Mouse (Mus musculus): ENCODE results near the gene Fgfr2. TPM values are rescaled to one million over a fixed set of nuclear protein-coding genes. Genes with fewer than 3 reads are reported as not detected.

The Fgfr2 gene
- total RNA-seq, 2 experiments from 2014 or later = 190 to 480 TPM

DNA sequence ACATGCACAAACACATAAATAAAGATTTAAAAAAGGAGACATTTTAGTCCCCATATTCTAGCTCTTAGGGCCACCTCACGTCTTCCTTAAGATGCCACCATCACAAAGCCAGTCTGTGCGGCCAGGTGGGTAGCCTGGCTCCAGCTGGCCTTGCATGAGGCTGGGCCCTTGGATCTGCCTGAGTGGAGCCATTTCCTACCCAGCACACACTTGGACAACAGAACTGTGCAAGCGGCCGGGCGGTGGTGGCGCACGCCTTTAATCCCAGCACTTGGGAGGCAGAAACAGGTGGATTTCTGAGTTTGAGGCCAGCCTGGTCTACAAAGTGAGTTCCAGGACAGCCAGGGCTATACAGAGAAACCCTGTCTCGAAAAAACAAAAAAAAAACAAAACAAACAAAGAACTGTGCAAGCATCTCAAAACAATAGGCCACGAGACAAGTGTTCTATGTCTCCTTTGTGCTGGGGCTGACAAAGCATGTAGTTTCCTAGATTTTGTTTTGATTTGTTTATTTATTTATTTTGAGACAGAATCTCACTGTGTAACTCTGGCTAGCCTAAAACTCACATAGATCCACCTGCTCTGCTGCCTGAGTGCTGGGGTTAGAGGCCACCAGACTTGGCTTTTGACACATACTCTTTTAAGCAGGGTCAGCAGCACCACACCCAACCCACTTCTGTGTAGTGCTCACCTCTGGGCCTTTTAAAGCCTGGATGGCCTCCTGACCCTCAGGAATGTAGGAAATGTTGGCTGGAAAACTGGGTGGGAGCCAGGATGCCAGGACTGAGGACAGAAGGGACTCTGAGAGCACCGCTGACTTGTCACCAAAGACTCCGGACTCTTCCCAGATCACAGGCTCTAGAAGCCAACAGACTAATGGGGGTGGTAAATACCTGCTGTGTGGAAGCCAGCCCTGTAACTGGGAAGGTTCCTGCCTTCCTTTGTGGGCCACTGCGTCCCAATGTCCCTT lies 400.5 kb downstream of the Fgfr2 start:
- no peak for DNase-seq

DNA sequence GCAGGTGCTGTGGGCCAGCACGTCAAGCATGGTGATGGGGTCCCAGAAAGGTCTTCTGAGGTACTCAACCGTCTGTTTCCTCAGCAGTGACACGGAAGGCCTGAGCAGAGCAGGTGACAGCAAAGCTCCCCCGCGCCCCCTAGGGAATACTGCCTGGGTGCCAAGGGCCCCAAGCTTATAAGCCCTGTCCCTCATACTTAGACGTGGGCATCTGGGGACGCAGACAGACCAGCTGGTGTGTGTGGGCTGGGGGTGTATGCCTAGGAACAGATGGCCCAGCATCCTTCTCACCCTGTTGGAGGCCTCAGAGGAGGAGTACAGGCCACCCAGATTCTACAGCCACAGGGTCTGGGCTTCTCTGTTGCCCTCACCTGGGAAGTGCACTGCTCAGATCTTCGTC lies 402.6 kb downstream of the Fgfr2 start:
- DNase-seq = no peak

DNA sequence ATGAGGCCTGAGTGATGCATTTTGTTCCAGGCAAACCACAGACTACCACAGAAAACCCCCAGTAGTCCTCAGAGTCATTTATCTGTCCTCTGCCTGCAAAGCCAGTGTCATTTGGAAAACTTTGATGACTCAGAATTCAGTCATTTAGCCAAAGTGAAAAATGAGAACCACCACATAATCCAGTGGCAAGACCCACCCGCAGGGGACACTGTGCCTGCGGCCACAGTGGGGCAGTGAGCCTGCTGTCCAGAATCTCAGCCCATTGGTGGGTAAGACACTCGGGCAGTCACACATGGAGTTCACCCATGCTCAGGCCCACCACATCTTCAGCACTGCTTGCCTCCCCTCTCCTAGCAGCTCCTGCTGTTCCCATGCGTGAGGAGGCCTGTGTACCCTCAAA lies 403.6 kb downstream of the Fgfr2 start:
- peak in 1 of 2 experiments; percentile 60 for DNase-seq

DNA sequence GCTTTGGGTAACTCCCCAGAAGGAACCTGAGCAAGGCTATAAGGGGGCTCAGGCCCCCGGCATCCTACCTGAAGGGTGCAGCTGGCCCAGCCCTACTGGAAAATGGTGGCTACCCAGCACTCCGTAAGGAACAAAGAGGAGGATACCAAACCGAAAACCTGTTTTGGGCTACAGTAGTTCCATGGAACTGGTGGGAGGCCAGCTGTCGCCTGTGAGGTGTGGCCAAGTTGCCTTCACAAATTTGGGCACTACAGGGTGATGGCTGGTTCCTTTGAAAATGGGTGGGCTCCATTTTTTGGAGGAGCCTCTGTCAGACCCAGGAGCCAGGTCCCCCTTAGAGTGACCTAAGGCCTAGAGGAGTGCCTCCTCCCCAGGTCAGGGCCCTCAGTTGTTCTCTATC lies 407.9 kb downstream of the Fgfr2 start:
- DNase-seq = no peak

DNA sequence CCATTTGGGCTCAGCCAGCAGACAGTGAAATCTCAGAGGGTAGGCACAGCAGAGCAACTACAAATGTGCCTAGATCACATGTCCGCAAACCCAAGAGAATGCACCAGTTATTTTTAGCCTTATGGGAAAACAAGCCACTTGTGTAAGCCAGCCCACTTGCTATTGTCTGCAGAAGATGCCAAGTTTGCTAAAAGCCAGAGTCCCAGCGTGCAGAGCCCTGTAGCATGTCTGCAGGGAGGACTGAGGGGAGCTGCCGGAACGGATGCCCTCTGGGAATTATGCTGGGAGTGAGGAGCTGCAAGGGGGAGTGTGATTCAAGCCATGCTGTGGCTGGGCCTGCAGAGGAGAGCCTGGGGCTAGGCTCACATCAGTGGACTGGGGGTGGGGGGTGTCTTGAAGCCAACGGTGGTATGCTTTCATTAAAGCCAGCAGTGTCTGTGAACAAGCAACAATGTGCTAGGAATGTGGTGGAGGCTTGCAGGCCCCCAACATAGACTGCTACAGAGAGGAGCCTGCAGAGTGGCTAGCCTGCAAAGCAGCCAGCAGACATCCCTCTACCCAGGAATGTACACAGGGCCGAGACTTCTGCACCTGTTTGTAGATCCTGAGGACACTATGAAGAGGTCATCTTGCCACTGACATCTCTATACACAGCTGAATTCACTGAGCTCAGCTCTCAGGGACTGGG lies 408.8 kb downstream of the Fgfr2 start:
- DNase-seq = peak; percentile 45 to 67

DNA sequence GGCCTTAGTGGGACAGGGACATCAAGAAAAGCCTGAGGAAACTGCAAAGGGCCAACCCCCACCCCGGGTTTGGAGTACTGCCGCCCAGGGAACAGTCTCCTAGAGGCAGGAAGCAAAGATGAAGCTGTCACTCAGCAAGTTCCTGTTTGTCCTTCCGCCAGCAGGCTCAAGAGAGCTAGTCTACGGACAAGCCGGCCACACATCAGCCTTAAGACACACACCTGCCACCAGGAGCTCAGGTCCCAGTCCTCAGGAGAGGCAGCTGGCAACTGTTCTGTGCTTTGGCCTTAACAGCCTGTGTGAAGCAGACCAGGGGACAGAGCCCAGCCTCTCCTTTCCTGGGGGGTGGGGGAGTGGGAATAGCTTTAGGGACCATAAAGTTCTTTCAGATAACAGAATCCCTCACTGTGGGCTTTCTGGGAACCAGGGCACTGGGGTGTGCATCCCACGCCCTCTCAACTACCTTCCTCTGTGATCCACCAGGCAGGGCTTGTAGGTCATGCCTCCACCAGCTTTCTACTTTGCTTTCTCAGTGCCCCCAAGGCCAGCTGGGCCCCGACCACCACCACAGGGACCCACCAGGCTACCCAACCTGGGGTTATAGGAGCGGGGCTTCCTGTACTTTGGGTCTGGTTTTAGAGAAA lies 409.5 kb downstream of the Fgfr2 start:
- DNase-seq = peak; percentile 45 to 71

DNA sequence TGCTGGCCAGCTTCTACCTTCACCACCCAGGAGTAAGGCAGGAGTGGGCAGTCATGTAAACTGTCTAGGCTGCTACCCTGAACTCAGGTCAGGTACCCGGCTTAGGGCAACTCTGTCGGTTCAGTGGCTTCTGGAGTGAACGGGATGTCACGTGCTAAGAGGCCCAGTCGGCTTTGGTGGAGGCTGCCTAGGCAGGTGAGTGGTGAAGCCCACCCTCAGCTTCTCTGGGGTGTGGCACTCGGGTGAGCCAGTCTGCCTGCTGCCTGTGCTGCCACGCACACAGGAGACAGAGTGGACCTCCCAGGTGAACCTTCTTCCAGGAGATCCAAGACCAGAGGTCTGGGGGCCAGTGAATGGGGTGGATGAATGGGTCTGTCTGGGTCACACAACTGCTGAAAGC lies 410.2 kb downstream of the Fgfr2 start:
- no peak for DNase-seq

DNA sequence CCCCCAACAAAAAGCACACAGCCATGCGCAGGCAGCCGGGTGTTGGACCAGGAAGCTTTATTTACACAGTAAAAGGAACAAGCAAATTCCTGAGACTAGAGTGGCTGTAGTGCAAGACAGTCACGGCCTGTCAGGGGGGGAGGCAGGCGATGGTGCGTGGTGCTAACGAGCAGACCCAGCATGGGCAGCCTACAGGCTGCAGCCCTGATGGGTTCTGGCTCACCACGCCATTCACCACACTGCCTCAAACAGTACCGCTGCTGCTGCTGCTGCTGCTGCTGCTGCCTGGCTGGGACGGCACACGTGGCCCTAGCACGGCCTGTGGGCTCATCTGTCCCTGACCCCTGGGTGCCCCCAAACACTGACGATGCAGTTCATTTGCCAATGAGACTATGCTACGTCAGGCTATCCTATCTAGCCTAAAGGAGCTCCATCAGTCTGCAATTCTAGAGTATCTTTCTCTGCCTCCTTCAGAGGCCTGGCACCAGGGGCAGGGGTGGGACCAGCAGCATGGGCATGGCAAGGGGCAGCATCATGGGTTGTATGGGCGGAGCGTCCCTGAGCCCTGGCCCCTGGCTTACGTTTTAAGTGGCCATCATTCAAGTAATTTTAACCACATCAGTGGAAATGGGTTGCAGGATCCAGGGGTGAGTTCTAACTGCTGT lies 411.0 kb downstream of the Fgfr2 start:
- peak; percentile 41 to 55 for DNase-seq

DNA sequence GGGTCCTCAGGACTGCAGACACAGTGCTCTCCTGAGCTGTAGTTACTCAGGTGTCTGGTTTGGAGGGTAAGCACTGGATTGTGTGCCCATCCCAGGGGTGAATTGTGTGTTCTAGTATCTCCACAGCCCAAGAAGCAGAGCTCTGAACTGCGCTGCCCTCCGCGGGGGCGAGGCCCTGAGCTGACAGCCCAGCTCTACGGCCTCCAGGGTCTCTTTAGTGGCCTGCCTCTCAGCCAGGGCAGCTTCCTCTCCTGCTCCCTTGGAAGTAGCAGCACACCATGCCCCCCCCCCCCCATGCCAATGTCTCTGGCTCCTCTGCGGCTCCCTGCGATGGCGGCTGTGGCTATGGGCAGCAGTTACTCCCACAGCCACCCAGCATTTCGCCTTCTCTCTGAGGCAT lies 411.6 kb downstream of the Fgfr2 start:
- DNase-seq = no peak

DNA sequence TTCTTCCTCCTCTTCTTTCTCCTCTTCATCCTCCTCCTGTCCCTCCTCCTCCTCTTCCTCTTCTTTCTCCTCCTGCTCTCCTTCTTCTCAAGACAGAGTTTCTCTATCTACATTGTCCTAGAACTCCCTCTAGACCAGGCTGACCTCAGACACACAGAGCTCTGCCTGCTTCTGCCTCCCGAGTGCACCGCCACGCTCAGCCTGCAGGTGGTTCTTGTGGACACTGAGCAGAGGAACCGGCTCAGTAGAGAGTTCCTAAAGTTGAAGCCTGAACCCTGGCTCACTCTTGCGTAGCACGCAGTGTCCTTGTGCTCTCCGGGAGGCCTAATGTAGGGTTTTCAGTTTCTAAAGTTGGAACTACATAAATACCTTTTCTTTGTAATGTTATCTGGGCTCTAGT lies 418.0 kb downstream of the Fgfr2 start:
- peak in 1 of 2 experiments; percentile 58 for DNase-seq

DNA sequence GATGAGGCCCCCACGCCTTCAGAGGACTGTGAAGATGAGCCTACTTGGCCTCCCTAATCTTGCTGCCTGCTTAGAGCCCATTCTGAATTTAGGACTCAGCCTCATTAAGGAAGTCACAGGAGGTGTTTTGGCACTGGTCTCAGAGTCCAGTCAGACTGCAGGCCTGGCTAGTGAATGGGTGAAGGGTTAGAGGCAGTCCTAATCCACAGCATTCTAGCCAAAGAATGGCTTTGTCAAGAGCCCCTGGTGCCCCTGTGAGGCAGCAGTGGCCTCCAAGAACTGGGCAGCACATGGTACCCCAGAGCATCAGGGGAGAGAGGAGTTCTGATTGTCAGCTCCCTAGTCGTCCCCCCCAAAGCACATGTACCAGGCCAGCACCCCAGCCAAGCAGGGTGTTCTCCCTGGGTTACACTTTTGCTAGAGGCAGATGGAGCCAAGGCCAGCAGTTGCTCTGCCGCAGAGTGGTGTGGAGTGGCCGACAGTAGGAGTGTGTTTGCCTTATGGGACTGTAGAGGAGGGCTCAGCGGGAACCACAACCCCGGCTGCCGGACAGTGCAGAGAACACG lies 418.8 kb downstream of the Fgfr2 start:
- no peak for DNase-seq

DNA sequence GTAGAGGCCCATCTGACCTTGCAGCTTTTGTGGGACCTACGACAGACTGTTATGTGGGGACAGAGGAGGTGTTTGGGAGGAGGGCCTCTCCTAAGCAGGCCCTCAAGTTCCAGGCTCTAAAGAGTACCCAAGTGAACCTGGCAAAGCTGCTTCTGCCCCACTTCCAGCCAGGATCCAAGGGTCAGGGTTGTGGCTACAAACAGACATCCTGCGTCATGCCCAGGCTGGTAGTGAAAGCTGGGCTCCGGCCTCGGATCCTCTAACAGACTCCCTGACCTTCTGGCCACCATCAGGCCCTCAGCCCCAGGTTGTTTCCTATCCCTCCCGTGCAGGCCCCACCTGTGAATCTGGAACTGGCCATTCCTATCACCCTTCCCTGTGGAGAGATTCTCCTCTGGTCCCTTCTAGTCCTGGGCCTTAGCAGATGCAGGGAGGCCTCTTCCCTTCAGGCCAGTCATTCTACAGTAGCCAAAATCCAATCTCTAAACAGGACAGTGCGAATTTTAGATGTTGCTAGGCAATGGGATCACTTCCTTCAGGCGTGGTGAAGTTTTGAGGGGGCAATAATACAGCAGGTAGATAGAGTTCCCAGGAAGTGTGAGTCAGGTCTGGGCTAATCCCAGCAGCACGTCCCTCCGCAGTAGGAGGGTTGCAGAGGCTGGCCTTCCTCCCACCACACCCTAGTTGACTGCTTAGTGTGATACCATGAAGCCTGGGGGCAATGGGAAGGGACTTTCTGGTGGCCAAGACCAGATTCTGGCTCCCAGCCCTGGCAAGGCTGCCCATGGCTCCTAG lies 419.4 kb downstream of the Fgfr2 start:
- DNase-seq = no peak

DNA sequence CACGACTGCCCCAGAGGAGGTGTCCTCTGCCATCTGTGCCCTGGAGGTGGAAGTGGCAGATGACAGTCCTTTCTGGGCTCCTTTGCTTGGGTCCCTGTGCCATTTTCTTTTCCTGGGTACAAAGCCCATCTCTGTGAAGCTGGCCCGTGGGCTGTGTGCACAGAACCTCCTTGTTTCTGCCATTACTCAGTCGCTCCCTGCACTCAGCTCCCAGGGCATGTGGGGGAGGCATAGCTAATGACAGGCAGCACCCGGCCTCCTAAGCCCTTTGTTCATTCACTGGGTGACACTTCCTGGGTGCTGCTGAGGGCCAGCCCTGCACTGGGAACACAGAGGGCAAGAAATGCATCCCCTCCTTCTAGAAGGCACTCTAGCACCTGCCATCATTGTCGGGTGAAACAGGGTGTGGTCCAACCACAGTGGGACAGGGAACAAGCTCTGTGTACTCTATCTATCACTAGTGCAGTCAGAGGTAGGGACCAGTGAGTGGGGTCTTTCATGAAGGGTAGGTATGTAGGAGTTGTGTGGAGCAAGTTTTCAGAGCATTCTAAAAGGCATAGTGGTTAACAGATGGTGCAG lies 420.6 kb downstream of the Fgfr2 start:
- no peak for DNase-seq

DNA sequence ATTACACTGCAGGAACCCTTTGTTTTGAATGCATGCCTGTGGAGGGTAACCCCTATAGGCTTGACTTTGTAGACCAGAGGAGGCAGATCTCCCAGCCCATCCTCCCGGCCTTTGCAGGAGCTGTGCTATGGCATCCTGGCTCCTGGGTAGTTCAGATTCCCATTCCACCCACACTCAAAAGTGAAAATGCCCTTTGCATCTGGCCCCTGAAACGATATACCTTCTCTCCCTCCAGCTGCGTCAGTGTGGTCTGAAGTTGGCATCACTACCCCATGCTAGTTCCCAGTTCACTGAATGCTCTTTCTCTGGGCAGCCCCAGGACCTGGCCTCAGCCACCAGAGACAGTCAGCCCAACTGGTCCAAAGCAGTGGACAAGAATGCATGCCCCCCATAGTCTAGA lies 421.1 kb downstream of the Fgfr2 start:
- no peak for DNase-seq

DNA sequence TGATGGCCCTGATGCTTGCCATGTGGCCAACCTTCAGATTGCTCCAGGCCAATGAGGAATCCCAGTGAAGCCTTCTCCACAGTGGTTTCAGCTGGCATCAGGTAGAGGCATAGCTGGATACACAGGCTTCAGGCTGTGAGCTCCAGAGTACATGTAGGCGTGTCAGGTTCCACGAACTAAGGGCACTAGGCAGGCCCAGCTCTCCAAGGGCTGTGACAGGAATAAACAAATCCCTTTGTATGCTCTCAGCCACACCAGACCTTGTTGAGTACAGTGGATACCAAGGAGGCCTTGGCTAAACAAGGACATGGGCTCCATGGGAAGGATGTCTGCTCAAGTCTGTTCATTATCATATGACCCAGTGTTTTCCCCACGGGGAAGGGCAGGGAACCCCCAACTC lies 421.7 kb downstream of the Fgfr2 start:
- DNase-seq = no peak

DNA sequence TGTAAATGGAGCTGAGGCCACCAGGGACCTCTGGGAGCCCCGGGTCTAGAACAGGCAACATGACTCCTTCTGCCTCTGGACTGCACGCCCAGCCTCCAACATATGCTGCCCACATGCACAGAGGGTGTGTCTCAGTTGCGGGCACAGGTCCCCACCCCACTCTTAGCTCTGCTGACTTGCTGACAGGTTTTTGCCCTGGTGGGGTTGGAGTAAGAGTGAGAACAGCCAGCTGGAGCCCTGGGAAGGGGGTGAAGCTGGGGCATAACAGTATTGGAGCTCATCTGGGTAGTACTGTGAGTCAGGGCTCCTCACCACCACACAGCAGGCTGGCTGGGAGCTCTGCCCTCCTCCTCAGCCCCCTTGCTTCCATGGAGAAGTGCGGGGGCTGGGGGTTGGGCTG lies 423.0 kb downstream of the Fgfr2 start:
- no peak for DNase-seq

DNA sequence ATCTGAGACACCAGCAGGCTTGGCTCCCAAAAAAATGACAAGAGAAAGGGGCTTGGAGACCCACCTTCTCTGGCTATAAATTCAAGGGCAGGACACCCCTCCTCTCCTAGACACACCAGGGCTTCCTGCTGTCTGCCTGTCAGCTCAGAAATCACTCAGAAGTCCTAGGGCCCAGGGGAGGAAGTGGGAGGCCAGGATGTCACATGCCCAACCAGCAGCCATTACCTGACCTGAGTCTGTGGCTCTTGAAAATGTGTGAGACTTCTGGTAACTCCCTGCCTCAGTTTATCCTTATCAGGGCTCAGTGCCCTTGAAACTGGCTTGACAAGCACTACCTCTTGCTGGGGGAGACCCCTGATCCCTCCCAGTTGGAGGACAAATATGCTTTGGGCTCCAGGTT lies 423.5 kb downstream of the Fgfr2 start:
- DNase-seq = no peak

DNA sequence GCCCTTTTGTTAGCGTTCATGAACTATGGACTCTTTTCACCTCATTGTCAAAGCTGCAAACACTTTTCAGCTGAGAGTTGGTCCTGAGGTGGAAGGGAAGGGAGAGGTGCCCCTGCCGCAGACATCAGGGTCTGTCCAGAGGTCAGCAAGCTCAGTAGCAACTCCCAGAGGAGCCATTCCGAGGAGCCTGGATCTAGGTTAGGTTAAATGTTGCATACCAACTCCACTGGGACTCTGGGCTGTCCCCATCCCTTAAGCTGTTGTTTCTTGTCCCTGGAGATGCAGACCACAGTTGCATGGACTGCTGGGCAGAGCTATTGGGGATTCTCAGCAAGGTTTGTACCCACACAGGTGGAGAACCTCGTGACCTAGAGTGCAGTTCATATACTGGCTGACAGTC lies 424.0 kb downstream of the Fgfr2 start:
- no peak for DNase-seq

DNA sequence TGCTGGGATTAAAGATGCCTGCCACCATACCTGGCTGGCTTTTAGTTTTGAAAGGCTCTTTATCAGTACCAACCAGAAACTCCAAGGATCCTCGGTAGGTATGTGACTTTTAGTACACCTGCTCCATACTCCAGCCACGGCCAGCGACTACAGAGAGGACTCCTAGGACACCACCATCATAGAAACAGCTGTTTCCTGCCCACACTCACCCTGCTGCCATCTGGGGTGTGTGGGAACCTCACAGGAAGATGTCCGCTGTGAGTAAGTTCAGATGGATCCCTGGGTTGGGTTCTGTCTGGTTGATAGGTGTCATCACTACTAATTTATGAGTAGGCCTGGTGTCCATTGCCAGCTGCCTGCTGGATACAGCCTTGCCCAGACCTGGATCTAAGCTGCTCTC lies 424.4 kb downstream of the Fgfr2 start:
- DNase-seq = no peak

DNA sequence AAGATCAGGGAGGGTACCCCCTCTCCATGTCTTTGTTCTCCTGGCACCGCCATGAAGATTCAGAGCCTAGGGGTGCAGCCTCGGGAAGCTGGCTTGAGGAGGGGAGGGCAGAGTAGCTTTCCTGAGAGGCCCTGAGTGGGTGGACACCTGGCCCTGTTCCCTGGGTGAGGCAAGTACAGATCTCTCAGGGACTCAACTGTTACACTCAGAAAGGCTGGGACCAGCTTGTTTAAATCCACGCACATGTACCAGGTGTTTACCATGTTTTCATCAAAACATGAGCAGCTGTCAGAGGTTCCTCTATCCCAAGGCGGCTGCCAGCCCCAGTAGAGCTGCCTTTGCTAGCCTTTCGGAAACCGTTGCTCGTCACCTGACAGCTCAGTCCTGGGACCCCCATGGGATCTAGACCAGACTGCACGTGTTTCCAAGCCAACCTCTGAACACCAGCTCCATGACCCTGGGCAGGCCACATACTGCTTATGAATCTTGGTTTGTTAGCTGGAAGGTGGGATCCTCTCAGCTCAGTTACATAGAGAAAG lies 425.8 kb downstream of the Fgfr2 start:
- DNase-seq = no peak

DNA sequence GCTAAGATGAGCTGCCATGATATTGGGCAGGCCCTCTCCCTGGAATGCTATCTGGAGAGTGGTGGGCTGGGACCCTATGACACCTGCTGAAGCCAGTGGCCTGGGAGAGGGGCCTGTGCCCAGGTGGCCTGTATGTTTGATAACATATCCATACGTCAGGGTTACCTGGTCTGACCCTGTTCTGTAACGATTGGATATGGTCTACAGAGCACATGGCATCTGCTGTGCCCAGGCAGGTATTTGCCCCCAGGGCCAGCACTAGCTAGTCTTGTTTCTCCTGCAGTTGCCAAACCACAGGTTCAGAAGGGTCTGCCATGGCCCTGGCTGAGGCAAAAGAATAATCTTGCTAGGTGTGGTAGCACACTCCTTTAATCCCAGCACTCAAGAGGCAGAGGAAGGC lies 429.6 kb downstream of the Fgfr2 start:
- DNase-seq = no peak

Measured in adrenal gland, postnatal 36 days (tissue).